Mouse (Mus musculus) limb, embryonic 12.5 days (tissue): ENCODE data around the gene Cib1. TPM values are rescaled to one million over a fixed set of nuclear protein-coding genes. Genes with fewer than 3 reads are reported as not detected.

Source experiments
- ATAC-seq: fragments of 200-750 bp; cut with Nextera tagmentation; 2 replicates; pipeline ENCODE4 v1.8.0; 2017; ENCODE audit warnings: low read depth, moderate TSS enrichment; ENCODE audit not compliant: insufficient number of reproducible peaks, insufficient read depth, low FRiP score, low TSS enrichment
- H3K27ac ChIP-seq: fragments of 300-500 bp; sonication (generic); 2 replicates; pipeline ENCODE4 v1.5.1; 2016; ENCODE audit warnings: mild to moderate bottlenecking, moderate library complexity
- H3K27me3 ChIP-seq: fragments of 300-500 bp; sonication (generic); 2 replicates; pipeline ENCODE4 v1.6.1; 2016; ENCODE audit warnings: mild to moderate bottlenecking, moderate library complexity
- H3K36me3 ChIP-seq: fragments of 300-500 bp; sonication (generic); 2 replicates; pipeline ENCODE4 v1.6.1; 2016; ENCODE audit warnings: mild to moderate bottlenecking, moderate library complexity
- H3K4me1 ChIP-seq: fragments of 300-500 bp; sonication (generic); replicated peaks from 2 replicates; pipeline ENCODE4 v1.6.1; 2016
- H3K4me2 ChIP-seq: fragments of 300-500 bp; sonication (generic); 2 replicates; pipeline ENCODE4 v1.6.1; 2016; ENCODE audit warnings: mild to moderate bottlenecking, moderate library complexity
- H3K4me3 ChIP-seq: fragments of 300-500 bp; sonication (generic); replicated peaks from 2 replicates; pipeline ENCODE4 v1.5.1; 2016; ENCODE audit warnings: mild to moderate bottlenecking
- H3K9ac ChIP-seq: fragments of 300-500 bp; sonication (generic); replicated peaks from 2 replicates; pipeline ENCODE4 v1.6.1; 2016; ENCODE audit warnings: mild to moderate bottlenecking, moderate library complexity
- H3K9me3 ChIP-seq: fragments of 300-500 bp; sonication (generic); 2 replicates; pipeline ENCODE4 v1.6.1; 2016; ENCODE audit warnings: mild to moderate bottlenecking, moderate library complexity
- WGBS: fragments of 180-500 bp; shearing (Covaris S2); methylation state at CpG from one replicate; pipeline ENCODE4 v1.1.7; 2016; 5-methylcytosine and 5-hydroxymethylcytosine counted together
- polyA plus RNA-seq: library from polyadenylated mRNA; unstranded; fragments of >200 nt; fragmentation: Nextera tagmentation; extraction: Ambion mirVana; gene quantifications from 2 replicates; pipeline ENCODE4 v1.2.1, GENCODE M21; 2016

Gene Cib1
- polyA plus RNA-seq, 1 experiment from 2014 or later = 47.5 TPM

DNA sequence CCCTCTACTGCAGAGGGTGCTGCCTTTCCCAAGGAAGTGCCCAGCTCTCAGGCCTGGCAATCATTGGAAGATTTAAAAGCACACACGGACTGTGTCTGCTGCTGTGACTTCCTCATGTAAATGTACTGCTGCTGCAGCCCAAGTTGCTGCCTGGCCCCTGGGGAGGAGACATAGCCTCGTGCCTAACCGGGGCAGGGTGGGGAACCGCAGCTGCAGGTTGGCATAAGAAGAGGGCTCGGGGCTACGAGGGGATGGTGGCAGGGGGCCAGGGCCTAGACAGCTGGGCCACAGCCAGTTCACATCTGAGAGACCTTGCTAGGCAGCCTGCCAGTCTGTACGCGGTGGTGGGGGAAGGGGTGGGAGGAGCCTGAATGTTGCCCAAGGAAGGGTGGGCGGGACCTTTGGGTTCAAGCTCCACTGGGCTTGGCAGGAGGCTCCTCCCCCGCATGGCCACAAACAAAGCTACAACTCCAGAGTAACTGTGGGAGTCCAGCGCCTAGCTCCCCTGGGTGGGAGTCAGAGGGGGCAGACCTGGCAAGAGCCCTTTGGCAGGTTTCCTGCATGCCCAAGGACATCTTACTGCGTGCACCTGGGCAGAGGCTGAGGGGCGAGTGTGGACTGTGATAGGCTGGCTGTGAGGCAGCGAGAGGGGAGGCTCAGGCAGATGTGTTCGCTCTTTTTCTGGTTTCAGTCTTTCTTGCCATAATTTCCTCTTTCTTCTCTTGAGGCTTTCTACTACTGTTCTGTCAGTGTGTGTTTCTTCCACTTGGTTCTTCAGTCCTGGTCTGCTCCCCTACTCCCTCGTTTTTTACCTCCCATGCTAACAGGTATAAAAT is 40.2 kb downstream of the Cib1 start:
- H3K4me1 ChIP-seq = peaks cover 39% of the 10 kb centered on the region
- 16% methylated on average over 15 of the region's 16 CpGs for WGBS
- H3K27me3 ChIP-seq = no peaks in the 10 kb centered on the region
- H3K9ac ChIP-seq = peak overlapping the region; percentile 42; the same call in 1 of the 2 replicates
- H3K4me2 ChIP-seq = peak overlapping the region; percentile 55
- peak; percentile 80; the same call in 1 of the 2 replicates for ATAC-seq
- H3K4me3 ChIP-seq = peak overlapping the region; percentile 24
- H3K9me3 ChIP-seq = no peaks in the 10 kb centered on the region
- H3K27ac ChIP-seq = peak overlapping the region; percentile 87
- no peaks in the 10 kb centered on the region for H3K36me3 ChIP-seq

DNA sequence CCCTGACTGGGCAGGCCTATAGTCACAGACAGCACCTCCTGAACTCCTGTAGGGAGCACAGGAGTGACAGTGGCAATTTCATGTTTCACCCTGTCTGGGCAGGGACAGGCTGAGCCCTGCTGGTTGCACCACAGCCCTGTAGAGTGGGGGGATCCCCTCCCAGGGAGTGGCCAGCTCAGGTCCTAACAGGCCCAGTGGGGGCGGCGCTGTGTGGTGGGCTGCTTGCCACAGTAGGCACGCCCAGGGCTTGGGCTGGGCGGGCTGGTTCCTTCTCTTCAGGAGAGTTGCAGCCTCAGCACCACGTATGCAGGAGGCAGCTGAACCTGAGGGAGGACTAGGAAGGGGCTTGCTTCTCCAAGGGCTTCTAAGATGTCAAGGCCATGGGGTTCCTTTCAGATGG is 41.2 kb downstream of the Cib1 start:
- peaks cover 44% of the 10 kb centered on the region for H3K4me1 ChIP-seq
- peak; percentile 50; the same call in 1 of the 2 replicates for ATAC-seq
- H3K27me3 ChIP-seq = no peaks in the 10 kb centered on the region
- 0 out of 2 replicates have a peak overlapping the region, but pooled peaks have one; percentile 8 for H3K9ac ChIP-seq
- H3K4me2 ChIP-seq = 0 out of 2 replicates have a peak overlapping the region, but pooled peaks have one; percentile 55
- no peaks in the 10 kb centered on the region for H3K36me3 ChIP-seq
- 50% methylated on average over 5 of the region's 5 CpGs for WGBS
- no peak overlapping the region for H3K4me3 ChIP-seq
- H3K9me3 ChIP-seq = no peaks in the 10 kb centered on the region
- peak overlapping the region; percentile 51; the same call in 1 of the 2 replicates for H3K27ac ChIP-seq

DNA sequence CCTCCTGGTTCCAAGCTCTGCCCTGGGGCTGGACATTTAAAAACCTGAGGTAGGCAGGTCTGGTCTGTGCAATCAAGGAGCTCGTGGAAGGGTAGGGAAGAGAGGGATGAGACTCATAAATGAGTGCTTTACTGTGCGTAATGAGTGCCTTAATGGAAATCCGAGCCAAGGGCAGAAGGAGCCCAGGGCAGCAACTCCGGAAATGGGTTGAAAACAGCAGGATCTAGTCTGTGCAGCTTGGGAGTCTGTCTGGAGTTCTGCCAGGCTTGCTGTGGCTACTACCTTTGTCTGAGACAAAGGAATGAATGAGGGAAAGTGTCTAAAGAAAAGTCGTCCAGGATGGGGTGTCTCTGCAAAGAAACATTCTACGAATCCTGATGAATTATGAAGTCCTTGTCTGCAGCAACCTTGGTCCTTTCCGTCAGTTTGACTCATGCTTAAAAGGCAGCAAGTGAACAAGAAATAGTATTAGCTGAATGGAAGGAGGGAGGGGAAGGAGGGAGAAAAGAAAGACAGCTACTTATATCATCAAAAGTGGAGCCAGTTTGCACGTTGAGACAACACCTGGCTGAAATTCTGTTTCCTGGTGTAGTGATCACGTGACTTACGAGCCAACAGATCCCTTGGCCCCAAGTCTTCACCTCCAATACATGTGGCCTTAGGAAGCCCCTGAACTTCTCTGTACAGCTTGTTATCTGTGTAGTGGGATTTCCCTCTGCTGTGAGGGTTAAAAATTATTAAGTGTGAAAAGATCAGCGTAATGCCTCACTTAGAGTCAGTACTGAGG is 43.3 kb downstream of the Cib1 start:
- WGBS = 43% methylated on average over 11 of the region's 11 CpGs
- H3K9me3 ChIP-seq = no peaks in the 10 kb centered on the region
- H3K27ac ChIP-seq = peak overlapping the region; percentile 12; the same call in 1 of the 2 replicates
- ATAC-seq = no peak
- no peak overlapping the region for H3K4me3 ChIP-seq
- no peaks in the 10 kb centered on the region for H3K36me3 ChIP-seq
- peaks cover 51% of the 10 kb centered on the region for H3K4me1 ChIP-seq
- H3K4me2 ChIP-seq = no peak overlapping the region
- H3K9ac ChIP-seq = no peak overlapping the region
- H3K27me3 ChIP-seq = no peaks in the 10 kb centered on the region

DNA sequence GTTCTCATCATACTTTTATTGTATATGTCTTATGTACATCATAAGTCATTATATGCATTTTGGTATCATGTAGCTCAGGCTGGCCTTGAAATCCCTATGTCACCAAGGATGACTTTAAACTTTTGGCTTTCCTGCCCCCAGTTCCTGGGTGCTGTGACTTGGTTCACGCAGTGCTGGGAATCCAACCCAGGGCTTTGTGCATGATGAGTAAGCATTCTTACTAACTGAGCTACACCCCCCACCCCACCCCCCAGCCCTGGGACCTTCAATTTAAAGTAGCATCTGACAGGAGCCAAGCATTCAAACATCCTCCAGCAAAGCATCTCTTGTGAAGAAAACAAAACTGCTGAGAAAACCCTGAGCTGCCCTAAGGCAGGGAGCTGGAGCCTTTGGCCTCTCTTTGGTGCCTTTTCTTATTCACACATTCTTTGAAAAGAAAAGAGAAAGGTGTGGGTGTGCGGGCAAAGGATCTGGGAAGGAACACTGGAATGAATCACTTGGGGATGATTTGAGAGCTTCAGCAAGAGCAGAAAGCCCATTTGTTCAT is 44.0 kb downstream of the Cib1 start:
- Histone ChIP-seq H3K9ac (no peak overlapping the region), H3K4me1 (peaks cover 51% of the 10 kb centered on the region), H3K4me3 (no peak overlapping the region), H3K4me2 (no peak overlapping the region), H3K9me3 (no peaks in the 10 kb centered on the region), H3K27ac (peak overlapping the region; percentile 12; the same call in 1 of the 2 replicates), H3K36me3 (no peaks in the 10 kb centered on the region), H3K27me3 (no peaks in the 10 kb centered on the region)
- WGBS = 74% methylated on average over 2 of the region's 2 CpGs
- ATAC-seq = no peak

DNA sequence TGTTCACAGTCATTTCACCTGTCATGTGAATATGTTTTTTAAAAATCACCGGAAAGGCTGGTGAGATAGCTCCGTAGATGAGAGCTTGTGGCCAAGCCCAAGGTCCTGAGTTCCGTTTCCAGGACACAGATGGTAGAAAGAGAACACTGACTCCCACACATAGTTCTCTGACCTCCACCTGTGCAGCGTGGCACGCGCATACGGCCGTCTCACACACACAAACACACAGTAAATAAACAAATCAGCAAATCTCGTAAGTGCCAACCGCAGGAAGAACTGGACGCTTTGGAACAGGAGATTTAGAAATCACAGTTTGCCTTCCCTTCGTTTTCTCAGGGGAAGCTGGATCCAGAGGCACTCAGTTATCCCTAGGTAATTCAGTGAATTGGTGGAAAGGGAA is 45.1 kb downstream of the Cib1 start:
- H3K27ac ChIP-seq = peak overlapping the region; percentile 62; the same call in 1 of the 2 replicates
- peak overlapping the region; percentile 63; the same call in 1 of the 2 replicates for H3K9ac ChIP-seq
- peaks cover 46% of the 10 kb centered on the region for H3K4me1 ChIP-seq
- H3K27me3 ChIP-seq = no peaks in the 10 kb centered on the region
- H3K36me3 ChIP-seq = no peaks in the 10 kb centered on the region
- H3K9me3 ChIP-seq = no peaks in the 10 kb centered on the region
- no peak for ATAC-seq
- 79% methylated on average over 12 of the region's 12 CpGs for WGBS
- H3K4me2 ChIP-seq = peak overlapping the region; percentile 89
- peak overlapping the region; percentile 61 for H3K4me3 ChIP-seq

DNA sequence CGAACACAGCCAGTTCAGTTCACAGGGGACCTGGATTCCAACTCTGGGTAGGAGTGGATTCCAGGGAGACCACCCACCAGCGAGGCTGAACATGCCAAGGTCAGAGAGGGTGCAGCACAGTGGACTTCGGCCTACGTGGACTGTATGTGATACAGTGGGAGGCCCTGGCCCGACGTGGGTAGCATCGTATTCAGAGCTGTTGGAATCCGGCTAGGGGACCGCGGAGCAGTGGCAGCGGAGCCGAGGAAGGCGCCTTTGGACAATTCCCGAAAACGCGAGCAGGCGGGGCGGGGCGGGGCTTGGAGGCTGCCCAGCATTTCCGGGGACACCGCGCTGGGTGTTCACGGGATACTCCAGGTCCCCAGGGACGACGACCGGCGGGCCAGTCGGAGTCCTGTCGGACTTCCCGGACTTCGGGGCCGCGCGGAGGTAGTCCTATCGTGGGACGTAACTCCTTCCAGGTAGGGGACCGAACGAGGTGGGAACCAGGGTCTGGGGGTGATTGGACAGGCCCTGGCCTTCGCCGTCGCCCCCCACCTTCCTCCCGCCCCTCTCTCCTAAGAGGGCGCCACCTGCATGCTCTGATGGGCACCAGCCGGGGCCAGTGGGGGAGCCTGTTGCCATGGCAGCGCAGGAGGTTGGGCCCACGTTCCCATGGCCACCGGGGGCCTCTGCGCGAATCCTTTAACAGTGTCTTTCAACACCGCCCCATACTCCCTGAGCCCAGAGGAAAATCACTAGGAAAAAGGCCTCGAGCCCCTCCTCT is 45.9 kb downstream of the Cib1 start, which contains the start of gene Sema4b:
TSS of gene Sema4b (plus strand) at position 311 of the 766 bp plus-strand sequence.
- WGBS = under 1% methylated on average over 51 of the region's 51 CpGs
- no peaks in the 10 kb centered on the region for H3K27me3 ChIP-seq
- H3K4me3 ChIP-seq = peak within 1 kb of the TSS; percentile 61

DNA sequence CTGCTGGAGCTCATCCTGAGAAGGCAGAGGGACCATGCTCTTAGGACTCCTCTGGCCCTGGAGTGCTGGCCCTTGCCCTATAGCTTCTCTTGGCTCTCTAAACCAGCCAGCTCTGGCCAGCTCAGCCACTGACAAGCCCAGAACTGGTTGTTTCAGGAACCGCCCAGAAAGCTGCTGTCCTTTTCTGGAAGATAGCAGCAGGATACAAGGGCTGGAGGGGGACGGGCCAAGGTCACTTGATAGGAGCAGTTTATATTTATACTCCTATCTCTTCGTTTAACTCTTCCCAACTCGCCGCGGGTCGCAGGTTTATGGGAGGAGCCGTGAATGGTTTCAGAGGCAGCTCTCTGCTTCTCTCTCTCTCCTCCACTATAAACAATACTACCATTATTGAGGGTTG is 46.6 kb downstream of the Cib1 start:
- Histone ChIP-seq H3K4me2 (peak overlapping the region; percentile 89), H3K36me3 (no peaks in the 10 kb centered on the region), H3K27me3 (no peaks in the 10 kb centered on the region), H3K4me1 (peaks cover 32% of the 10 kb centered on the region), H3K4me3 (peak overlapping the region; percentile 61), H3K9me3 (no peaks in the 10 kb centered on the region), H3K9ac (0 out of 2 replicates have a peak overlapping the region, but pooled peaks have one; percentile 63), H3K27ac (no peak overlapping the region)
- 17% methylated on average over 8 of the region's 8 CpGs for WGBS
- no peak for ATAC-seq

More for the DNA sequence above, 45.9 kb downstream of the Cib1 start, which contains the start of gene Sema4b:
- Histone ChIP-seq H3K4me2 (peak within 1 kb of the TSS; percentile 89), H3K4me1 (peaks cover 38% of the 10 kb centered on the region), H3K9ac (peak within 1 kb of the TSS; percentile 63), H3K27ac (peak within 1 kb of the TSS; percentile 62; the same call in 1 of the 2 replicates), H3K9me3 (no peaks in the 10 kb centered on the region), H3K36me3 (no peaks in the 10 kb centered on the region)
- peak; percentile 75 for ATAC-seq

DNA sequence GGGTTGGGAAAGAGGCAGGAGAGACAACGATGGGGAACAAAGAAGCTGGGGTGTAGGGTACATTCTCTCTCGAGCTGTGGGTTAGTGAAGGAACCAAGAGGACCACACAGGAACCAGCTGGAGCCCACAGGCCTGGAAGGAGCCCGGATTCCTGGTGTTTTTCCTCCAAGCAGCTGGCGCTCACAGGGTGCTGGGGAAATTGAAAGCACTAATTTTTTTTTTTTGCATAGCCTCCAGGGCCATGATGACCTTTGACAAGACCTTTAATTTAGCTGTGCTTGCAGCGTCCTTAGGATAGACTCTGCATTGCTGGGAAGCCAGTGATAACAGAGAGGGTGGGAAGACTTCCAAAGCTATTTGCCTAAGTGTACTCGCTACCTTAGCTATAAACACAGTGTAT is 47.6 kb downstream of the Cib1 start:
- 63% methylated on average over 6 of the region's 6 CpGs for WGBS
- Histone ChIP-seq H3K9ac (no peak overlapping the region), H3K4me2 (no peak overlapping the region), H3K4me3 (no peak overlapping the region), H3K27ac (no peak overlapping the region), H3K27me3 (no peaks in the 10 kb centered on the region), H3K36me3 (no peaks in the 10 kb centered on the region), H3K4me1 (peaks cover 32% of the 10 kb centered on the region), H3K9me3 (no peaks in the 10 kb centered on the region)
- no peak for ATAC-seq

DNA sequence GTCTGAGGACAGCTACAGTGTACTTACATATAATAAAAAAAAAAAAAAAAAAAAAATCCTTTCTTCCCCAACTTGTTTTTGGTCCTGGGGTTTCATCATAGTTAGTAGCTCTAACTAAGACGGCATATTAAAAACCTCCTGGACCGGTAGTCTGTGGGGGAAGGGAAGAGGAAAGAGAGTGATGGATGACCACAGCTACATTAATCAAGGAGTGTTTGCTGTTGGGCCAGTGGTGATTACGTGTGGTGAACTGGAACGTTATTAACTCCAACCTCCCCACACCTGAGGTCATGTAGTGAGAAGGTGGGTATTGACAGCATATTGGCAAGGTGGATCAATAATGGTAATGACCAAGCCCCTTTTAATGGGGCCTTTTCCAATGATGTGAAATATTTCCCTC is 48.1 kb downstream of the Cib1 start:
- 56% methylated on average over 4 of the region's 4 CpGs for WGBS
- no peak overlapping the region for H3K27ac ChIP-seq
- no peaks in the 10 kb centered on the region for H3K36me3 ChIP-seq

DNA sequence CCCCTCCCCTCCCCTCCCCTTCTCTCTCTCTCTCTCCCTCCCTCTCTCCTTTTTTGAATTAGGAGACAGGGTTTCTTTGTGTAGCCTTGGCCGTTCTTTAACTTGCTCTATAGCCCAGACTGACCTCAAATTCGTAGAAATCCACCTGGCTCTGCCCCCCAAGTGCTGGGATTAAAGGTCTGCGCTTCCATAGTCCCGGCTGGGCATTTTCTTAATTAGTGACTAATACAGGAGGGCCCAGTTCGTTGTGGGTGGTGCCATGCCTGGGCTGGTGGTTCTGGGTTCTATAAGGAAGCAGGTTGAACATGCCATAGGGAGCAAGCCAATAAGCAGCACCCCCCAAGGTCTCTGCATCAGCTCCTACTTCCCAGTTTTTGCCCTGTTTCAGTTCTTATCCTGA is 48.6 kb downstream of the Cib1 start:
- no peak overlapping the region for H3K27ac ChIP-seq
- H3K4me3 ChIP-seq = no peak overlapping the region
- peaks cover 24% of the 10 kb centered on the region for H3K4me1 ChIP-seq
- 51% methylated on average over 4 of the region's 5 CpGs for WGBS
- no peaks in the 10 kb centered on the region for H3K27me3 ChIP-seq
- H3K4me2 ChIP-seq = no peak overlapping the region
- ATAC-seq = no peak
- H3K9me3 ChIP-seq = no peaks in the 10 kb centered on the region
- H3K9ac ChIP-seq = no peak overlapping the region
- H3K36me3 ChIP-seq = no peaks in the 10 kb centered on the region

More for the DNA sequence above, 48.1 kb downstream of the Cib1 start:
- Histone ChIP-seq H3K4me3 (no peak overlapping the region), H3K27me3 (no peaks in the 10 kb centered on the region), H3K9ac (no peak overlapping the region), H3K4me2 (no peak overlapping the region), H3K4me1 (peaks cover 29% of the 10 kb centered on the region), H3K9me3 (no peaks in the 10 kb centered on the region)
- no peak for ATAC-seq
